Mouse (Mus musculus) liver, embryonic 14.5 days (tissue): Measurements from ENCODE around the gene Ncan. TPM values are rescaled to one million over a fixed set of nuclear protein-coding genes. Genes with fewer than 3 reads are reported as not detected.
A peak's percentile ranks its signal among the peaks of the same experiment; 100 is the strongest.

ENCODE experiments used
- ATAC-seq: fragments of 200-750 bp; cut with Nextera tagmentation; 2 replicates; pipeline ENCODE4 v1.8.0; 2017; ENCODE audit warnings: moderate number of reproducible peaks, mild to moderate bottlenecking, moderate library complexity; ENCODE audit not compliant: insufficient read depth
- DNase-seq, 3 experiments: peaks; one replicate each; pipeline ENCODE4 v3.0.0-alpha.2; 2012 to 2013; ENCODE audit warnings: low read depth in 3 of 3, low spot score in 3 of 3
- H3K27ac ChIP-seq: fragments of 300-500 bp; sonication (generic); 2 replicates; pipeline ENCODE4 v1.5.1; 2014; ENCODE audit warnings: moderate library complexity, mild to moderate bottlenecking, control low read depth, inconsistent platforms
- H3K27me3 ChIP-seq: fragments of 300-500 bp; sonication (generic); 2 replicates; pipeline ENCODE4 v1.6.1; 2014; ENCODE audit warnings: mild to moderate bottlenecking, low read length, moderate library complexity; ENCODE audit not compliant: control insufficient read depth, insufficient read depth
- H3K36me3 ChIP-seq: fragments of 300-500 bp; sonication (generic); replicated peaks from 2 replicates; pipeline ENCODE4 v1.6.1; 2014; ENCODE audit warnings: low read depth; ENCODE audit not compliant: control insufficient read depth, insufficient read depth
- H3K4me1 ChIP-seq, 2 experiments: fragments of 200-500 bp in 1 of 2; fragments of 300-500 bp in 1 of 2; sonication (generic) in 1 of 2; replicated peaks; 2 replicates each; pipeline ENCODE4 v1.6.1; 2012 to 2014; ENCODE audit warnings: antibody characterized with exemption in 1 of 2, inconsistent platforms in 1 of 2, low read length in 1 of 2; ENCODE audit not compliant: control insufficient read depth in 2 of 2, insufficient read depth in 2 of 2
- H3K4me2 ChIP-seq: fragments of 300-500 bp; sonication (generic); 2 replicates; pipeline ENCODE4 v1.6.1; 2014; ENCODE audit warnings: low read depth, mild to moderate bottlenecking, control low read depth, moderate library complexity
- H3K4me3 ChIP-seq, 2 experiments: fragments of 200-500 bp in 1 of 2; fragments of 300-500 bp in 1 of 2; sonication (generic) in 1 of 2; 2 replicates each; pipeline ENCODE4 v1.5.1; 2012 to 2014; ENCODE audit warnings: low read depth in 2 of 2, low read length in 2 of 2, mild to moderate bottlenecking in 2 of 2, control low read depth in 1 of 2, inconsistent platforms in 1 of 2, moderate library complexity in 1 of 2; ENCODE audit not compliant: insufficient read depth in 1 of 2
- H3K9ac ChIP-seq: fragments of 300-500 bp; sonication (generic); replicated peaks from 2 replicates; pipeline ENCODE4 v1.6.1; 2014; ENCODE audit warnings: mild to moderate bottlenecking, control low read depth, moderate library complexity
- H3K9me3 ChIP-seq: fragments of 300-500 bp; sonication (generic); 2 replicates; pipeline ENCODE4 v1.6.1; 2016; ENCODE audit warnings: low read length, mixed read lengths; ENCODE audit not compliant: control insufficient read depth
- CTCF ChIP-seq: IDR thresholded peaks from 2 replicates; pipeline ENCODE4 v1.5.1; 2016; ENCODE audit warnings: antibody characterized with exemption, low read depth, control low read depth
- EP300 ChIP-seq: IDR thresholded peaks from 2 replicates; pipeline ENCODE4 v1.6.1; 2016; ENCODE audit warnings: antibody characterized with exemption, low read depth
- WGBS: fragments of 180-500 bp; shearing (Covaris S2); extraction: QIAGEN DNeasy Blood & Tissue Kit; methylation state at CpG from one replicate; pipeline ENCODE4 v1.1.7; 2014; ENCODE audit not compliant: insufficient replicate concordance; 5-methylcytosine and 5-hydroxymethylcytosine counted together
- polyA plus RNA-seq, 2 experiments: library from polyadenylated mRNA; depleted of rRNA in 1 of 2; stranded (reverse) in 1 of 2; unstranded in 1 of 2; fragments of >200 nt; fragmentation: Nextera tagmentation in 1 of 2; extraction: Ambion mirVana in 1 of 2; gene quantifications; 2 replicates each; pipeline versions ENCODE4 v1.2.1 to v1.2.3; 2012 to 2014

Ncan gene
- polyA plus RNA-seq, 2 experiments = 0.01 TPM; not detected in 1

DNA sequence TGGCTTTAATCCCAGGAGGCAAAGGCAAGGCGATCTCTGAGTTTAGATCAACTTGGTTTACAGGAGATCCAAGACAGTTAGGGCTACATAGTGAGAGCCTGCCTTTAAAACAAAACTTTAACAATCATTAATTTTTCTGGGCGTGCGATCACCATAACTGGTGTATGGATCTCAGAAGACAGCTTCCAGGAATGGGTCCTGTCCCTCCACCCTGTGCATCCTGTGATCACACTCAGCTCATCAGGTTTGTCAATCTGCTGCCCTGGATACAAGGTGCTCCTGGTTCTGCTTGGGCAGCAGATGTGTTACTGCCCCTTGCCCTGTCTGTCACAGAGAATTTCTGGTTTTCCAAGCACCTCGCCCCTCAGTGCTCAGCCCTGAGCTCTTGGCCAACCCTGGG lies 38.5 kb upstream of the Ncan start:
- H3K27me3 ChIP-seq = no peaks in the 10 kb centered on the region; the same call in 1 of the 2 replicates
- no peaks in the 10 kb centered on the region for H3K36me3 ChIP-seq
- DNase-seq (no peak), ATAC-seq (no peak)
- H3K9ac ChIP-seq = no peak overlapping the region
- no peak overlapping the region for H3K27ac ChIP-seq
- no peak overlapping the region for H3K4me2 ChIP-seq
- TF ChIP-seq CTCF (no peak), EP300 (no peak)
- peaks cover 0 to 2% of the 10 kb centered on the region in 2 experiments; a peak in 1 of 4 replicates for H3K4me1 ChIP-seq
- H3K4me3 ChIP-seq = no peak overlapping the region
- no peaks in the 10 kb centered on the region for H3K9me3 ChIP-seq
- WGBS = 65% methylated on average over 4 of the region's 4 CpGs

DNA sequence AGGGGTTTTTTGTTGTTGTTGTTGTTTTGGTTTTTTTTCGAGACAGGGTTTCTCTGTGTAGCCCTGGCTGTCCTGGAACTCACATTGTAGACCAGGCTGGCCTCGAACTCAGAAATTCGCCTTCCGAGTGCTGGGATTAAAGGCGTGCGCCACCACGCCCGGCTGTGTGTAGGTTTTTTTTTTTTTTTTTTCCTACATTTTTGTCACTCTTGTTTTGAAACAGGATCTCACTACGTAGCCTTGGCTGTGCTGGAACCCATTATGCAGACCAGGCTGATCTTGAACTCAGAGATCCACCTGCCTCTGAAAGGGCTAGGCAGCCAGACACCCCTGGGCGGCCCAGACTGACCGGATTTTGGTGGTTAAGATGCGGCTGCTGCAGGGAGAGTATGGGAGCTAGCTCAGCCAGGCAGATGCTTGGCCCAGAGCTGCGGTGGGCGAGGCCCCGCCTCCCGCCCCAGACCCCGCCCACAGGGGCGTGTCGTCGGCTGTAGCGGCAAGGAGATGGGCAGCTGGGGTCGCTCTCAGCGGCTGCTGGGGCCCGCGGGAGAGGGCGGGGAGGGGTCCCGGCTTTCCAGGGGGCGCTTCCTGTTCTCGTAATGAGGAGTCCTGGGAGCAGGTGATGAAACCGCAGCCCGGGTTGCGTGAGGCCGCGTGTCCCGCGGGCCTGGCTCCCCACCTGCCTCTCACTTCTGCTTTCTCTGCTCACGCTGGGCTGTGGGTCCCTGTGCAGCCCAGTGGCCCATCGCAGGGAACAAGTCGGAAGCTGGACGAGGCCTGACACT lies 37.6 kb upstream of the Ncan start:
- Histone ChIP-seq H3K4me1 (peaks cover 0 to 2% of the 10 kb centered on the region in 2 experiments; a peak in 1 of 4 replicates), H3K27ac (no peak overlapping the region), H3K4me2 (peak overlapping the region; percentile 84), H3K9me3 (no peaks in the 10 kb centered on the region), H3K27me3 (no peaks in the 10 kb centered on the region; the same call in 1 of the 2 replicates), H3K36me3 (no peaks in the 10 kb centered on the region), H3K9ac (peak overlapping the region; percentile 43; the same call in 1 of the 2 replicates), H3K4me3 (peak overlapping the region; percentile 42 to 63)
- TF ChIP-seq EP300 (no peak), CTCF (no peak)
- DNase-seq (peak in 1 of 3 experiments; percentile 55), ATAC-seq (peak; percentile 76)
- 7% methylated on average over 40 of the region's 40 CpGs for WGBS

DNA sequence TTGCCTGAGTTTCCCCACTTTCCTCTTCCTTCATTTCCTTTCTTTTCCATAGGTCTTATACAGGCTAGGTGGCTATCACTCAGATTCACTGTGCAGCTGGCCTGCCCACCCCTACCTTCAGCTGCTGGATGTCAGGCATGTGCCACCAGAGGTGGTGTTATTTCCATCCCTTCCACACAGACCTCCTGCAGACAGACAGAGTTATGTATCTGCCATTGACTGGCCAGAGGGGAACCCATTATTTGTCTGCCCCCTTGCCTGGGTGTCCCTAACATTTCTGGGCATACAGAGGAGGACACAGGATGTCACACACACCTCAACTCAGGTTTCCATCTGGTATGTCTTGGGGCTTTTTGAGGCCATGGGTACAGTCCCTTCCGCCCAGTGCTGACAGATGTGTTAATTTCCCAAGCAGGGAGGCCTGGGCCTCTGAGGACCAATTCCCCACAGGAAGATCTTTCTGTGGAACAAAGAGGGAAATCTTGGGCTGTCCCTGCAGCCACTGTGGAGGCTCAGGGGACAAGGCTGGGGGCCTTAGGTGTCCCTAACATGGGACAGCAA lies 36.6 kb upstream of the Ncan start:
- no peak for TF ChIP-seq CTCF
- no peak for TF ChIP-seq EP300
- H3K27me3 ChIP-seq = no peaks in the 10 kb centered on the region; the same call in 1 of the 2 replicates
- H3K4me1 ChIP-seq = peaks cover under 1 to 2% of the 10 kb centered on the region in 2 experiments; a peak in 2 of 4 replicates
- 71% methylated on average over 1 of the region's 1 CpGs for WGBS
- H3K9ac ChIP-seq = no peak overlapping the region
- no peak overlapping the region for H3K4me3 ChIP-seq
- no peak overlapping the region for H3K4me2 ChIP-seq
- ATAC-seq (no peak), DNase-seq (no peak)
- H3K27ac ChIP-seq = no peak overlapping the region
- H3K36me3 ChIP-seq = no peaks in the 10 kb centered on the region
- no peaks in the 10 kb centered on the region for H3K9me3 ChIP-seq

DNA sequence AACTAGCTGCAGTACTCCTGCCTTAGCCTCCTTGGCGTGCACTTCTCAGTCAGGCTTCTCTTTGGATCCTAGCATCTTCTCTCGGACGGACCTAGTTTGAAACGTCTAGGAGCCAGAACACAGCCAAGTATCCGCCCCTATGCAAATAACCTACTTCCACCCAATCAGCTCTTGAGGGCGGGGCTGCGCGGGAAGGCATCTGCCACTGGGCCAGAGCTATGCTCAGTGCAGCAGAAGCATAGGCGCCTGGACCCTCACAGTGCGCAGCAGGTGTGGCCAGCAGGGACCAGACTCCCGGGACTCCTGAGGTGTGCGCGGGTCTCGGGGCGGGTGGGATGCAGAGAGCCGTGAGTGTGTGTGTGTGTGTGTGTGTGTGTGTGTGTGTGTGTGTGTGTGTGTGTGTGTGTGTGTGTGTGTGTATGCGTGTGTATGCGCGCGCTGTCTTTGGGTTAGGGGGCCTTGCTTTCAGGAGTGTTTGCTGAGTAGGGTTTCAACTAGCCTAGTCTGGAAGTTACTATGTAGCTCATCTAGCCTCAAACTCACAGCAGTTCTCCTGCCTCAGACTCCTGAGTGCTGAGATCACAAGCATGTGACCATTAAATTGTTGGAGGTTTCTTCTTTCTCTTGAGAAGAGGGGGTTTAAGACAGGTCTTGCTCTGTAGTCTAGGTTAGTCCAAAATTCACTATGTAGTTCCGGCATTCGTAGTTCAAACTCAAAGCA lies 32.0 kb upstream of the Ncan start:
- WGBS = 15% methylated on average over 22 of the region's 22 CpGs
- Histone ChIP-seq H3K9ac (no peak overlapping the region), H3K4me2 (peak overlapping the region; percentile 55), H3K4me3 (no peak overlapping the region), H3K36me3 (no peaks in the 10 kb centered on the region), H3K4me1 (peaks cover 0 to 4% of the 10 kb centered on the region in 2 experiments; a peak in 1 of 4 replicates), H3K9me3 (no peaks in the 10 kb centered on the region), H3K27ac (no peak overlapping the region), H3K27me3 (no peaks in the 10 kb centered on the region)
- TF ChIP-seq CTCF (no peak), EP300 (no peak)
- peak; percentile 65 to 73 (median 70) for DNase-seq
- ATAC-seq = peak; percentile 89

DNA sequence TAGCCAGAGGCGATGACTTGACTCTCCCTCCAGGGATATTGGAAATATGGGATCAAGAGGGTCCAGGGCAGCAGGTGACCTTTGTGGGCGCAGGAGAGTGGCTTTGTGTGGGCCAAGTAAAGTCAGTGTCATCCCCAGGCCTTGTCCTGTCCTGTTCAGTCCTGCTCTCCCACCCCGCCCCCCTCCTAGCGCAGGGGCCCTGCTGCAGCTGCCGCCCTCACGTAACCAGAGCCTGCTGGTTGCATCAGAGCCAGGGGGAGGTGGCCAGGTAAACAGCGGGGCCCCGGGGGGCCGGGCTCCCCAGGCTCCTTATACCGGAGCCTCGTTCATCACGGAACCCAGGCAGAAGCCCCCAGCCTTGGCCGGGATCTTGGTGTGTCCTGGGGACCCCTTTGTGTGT lies 29.5 kb upstream of the Ncan start:
- Histone ChIP-seq H3K36me3 (no peaks in the 10 kb centered on the region), H3K4me1 (peaks cover 0 to 4% of the 10 kb centered on the region in 2 experiments; a peak in 1 of 4 replicates), H3K27me3 (no peaks in the 10 kb centered on the region), H3K9me3 (no peaks in the 10 kb centered on the region), H3K4me2 (no peak overlapping the region; the same call in 1 of the 2 replicates), H3K9ac (no peak overlapping the region), H3K4me3 (no peak overlapping the region), H3K27ac (no peak overlapping the region)
- ATAC-seq = 0 out of 2 replicates have a peak, but pooled peaks have one; percentile 34
- TF ChIP-seq CTCF = no peak
- TF ChIP-seq EP300 = no peak
- 25% methylated on average over 13 of the region's 13 CpGs for WGBS
- DNase-seq = no peak
